Mouse (Mus musculus) cerebellum, postnatal 25 days (tissue): ENCODE measurements at regions not wholly inside any gene's neighbourhood (a gene's known extent, or its start where the extent isn't known, plus 50 kb on each side); places are given as distances from the start of the nearest gene placed in this dataset.

ENCODE experiments used
- DNase-seq, 2 experiments: peaks; one replicate each; pipeline ENCODE4 v3.0.0; 2021; ENCODE audit warnings: mixed read lengths in 2 of 2

- DNase-seq = no peak
Observed at GRCm38 (mm10) chr1:151045334-151045733, 52.1 kb upstream of the Hmcn1 start.

GRCm38 (mm10) chr1:151046626-151047025 lies 53.4 kb upstream of the Hmcn1 start:
- DNase-seq = no peak

DNA sequence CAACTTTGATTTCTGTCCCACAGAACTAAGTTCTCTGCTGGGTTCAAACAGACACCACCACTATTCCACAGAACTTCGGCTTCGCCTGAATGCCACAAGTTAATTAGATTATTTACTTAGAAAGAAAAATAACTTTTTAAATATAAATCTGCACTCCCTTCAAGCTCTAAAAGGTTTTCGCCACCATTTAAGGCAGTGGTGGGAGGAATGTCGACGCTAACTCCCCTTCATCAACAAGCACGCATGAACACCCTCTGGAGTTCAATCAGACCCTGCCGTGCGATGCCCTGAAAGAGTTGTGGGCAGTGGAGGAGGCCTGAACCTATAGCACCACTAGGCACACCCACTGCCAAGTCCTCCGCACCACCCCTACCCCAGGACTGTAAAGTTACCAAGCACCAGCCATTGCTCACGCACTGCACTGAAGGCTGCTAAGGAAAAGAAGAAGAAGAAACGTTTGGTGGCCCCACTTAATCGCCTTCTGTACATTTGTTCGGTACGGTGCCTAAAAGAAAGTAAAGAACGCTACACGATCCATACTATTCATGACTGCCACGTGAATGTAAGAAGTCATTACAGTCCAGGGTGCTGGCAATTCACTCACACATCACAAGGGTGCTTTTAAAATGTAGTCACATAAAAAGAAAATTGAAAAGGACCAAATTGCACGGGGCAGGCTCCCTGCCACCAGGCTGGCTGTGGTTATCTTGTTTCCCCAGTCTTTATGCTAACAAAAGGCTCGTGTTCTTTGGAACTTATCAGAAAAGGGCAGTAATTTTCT lies 56.7 kb upstream of the Hmcn1 start:
- DNase-seq = no peak

- no peak for DNase-seq
Observed at GRCm38 (mm10) chr1:151050507-151050816, 57.2 kb upstream of the Hmcn1 start.

GRCm38 (mm10) chr1:151053268-151053667 lies 60.0 kb upstream of the Hmcn1 start:
- no peak for DNase-seq

DNA sequence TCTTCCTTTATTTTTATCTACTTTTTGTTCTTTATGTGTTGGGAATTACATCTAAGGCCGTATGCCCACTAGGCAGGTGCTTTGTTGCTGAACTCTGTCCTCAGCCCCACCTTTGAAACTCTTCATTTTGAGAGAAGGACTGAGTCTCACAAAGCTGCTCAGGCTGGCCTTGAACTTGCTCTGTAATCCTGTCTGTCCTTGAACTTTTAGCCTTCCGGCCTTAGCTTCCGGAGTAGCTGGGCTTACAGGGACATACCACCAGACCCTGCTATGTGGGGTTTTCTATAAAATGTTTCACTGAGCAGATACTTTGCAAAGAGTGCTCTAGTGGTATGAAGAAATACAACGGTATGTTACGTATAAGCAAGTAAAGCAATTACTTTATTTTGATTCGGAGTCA lies 62.2 kb upstream of the Hmcn1 start:
- DNase-seq = no peak

GRCm38 (mm10) chr1:151059546-151060136 lies 66.4 kb upstream of the Hmcn1 start:
- DNase-seq = no peak

DNA sequence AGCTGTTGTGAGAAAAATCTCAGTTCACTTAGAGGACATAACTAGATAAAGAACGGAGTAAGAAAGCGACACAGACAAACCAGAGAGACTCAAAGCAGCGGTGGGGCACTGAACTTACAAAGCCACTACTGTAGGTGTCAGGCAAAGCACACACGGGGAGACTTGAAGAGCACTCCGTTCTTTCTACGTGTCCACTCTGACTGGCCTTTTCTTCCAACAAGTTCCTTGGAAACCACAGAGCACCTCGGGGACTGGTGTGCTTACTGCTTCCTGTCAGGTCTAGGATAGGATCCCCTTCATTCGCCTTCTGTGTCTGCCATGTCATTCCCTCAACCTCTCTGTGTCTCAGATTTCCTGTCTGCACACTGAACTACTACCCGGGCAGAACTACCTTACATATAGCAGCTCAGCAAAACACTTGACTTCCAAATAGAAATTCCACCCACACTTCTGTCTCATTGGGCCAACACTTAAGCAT lies 71.9 kb upstream of the Hmcn1 start:
- DNase-seq = no peak

DNA sequence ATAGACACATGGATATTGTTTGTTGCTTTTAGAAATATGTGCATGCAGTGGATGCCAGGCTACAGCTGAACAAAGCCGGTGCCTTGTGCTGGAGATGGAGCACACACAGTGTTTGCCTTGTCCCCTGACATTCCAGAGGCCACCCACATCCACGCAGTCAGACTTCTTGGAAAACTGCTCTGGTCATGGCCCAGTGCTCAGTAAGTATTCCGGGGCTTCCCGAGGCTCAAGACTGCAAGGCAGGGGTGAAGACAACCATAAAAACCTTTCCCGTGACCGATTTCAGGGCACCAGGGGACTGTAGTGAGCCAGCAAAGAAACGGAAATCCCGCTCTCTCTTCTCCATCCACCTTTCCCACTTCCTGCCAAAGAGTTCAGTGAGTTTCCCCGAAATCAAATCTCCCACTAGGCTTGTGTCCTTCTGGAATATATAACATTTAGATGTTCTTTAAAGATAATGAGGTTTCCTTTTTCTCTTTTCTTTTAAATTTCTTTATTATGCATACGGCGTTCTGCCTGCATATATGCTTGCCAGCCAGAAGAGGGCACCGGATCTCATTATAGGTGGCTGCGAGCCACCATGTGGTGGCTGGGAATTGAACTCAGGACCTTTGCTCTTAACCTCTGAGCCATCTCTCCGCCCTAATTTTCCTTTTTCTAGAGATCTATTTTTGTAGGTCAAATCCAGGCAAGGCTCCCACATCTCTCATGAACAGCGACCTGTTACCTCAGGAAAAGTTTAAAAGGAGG lies 73.3 kb upstream of the Hmcn1 start:
- DNase-seq = no peak

DNA sequence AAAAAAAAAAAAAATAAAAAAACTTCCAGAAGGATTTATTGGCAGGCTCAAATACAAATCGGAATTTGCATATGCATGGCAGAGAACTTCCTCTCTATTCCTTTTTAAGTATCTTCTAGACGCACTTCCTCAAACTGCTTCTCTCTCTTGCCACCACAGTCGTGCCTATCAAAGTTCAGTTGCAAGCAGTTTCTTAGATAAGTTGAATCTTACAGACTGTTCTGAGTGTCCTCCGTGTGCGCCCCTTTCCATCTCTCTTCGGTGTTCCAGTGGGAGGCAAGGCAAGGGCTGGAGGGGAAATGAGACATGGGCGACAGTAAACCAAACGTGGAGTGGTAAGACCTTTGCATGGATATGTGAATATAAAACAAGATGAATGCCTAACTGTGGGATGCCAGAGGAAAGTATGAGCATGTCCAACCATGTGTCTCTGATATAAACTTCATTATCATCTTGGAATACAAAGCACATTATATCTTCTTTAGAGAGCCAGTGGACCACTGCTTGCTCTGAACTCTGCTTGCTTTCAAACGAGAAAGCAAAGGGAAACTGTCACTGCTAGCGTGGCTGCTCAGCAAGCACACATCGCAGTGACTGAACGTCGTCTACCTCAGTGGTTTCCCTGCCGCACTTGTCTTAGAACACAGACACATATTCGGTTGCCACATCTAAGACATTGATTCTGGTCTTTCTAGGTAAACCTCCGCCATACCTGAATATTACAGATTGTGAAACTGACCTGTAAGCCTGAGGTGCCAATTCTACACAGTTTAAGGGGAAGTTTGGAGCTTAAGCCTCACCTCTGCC lies 81.5 kb upstream of the Hmcn1 start:
- no peak for DNase-seq

DNA sequence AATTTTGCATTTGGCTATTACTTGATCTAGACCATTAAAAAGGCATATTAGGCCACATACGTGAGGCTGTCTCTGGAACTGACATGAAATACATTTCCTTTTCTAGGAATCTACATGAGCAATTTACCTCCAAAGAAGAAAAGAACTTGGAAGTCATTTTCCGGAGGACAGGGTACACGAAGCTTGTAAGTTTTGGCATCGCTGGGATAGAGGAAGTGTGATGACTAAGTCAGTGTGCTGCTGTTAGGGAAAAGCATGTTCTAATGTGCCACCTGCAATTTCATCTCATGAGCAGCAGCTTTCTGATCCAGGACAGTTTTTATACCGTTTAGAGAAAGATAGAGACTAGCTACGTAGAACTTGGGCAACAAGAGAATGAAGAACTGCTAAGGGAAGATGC lies 82.3 kb upstream of the Hmcn1 start:
- DNase-seq = no peak

GRCm38 (mm10) chr1:151078909-151079522 lies 85.8 kb upstream of the Hmcn1 start:
- peak; percentile 76 to 86 for DNase-seq

DNA sequence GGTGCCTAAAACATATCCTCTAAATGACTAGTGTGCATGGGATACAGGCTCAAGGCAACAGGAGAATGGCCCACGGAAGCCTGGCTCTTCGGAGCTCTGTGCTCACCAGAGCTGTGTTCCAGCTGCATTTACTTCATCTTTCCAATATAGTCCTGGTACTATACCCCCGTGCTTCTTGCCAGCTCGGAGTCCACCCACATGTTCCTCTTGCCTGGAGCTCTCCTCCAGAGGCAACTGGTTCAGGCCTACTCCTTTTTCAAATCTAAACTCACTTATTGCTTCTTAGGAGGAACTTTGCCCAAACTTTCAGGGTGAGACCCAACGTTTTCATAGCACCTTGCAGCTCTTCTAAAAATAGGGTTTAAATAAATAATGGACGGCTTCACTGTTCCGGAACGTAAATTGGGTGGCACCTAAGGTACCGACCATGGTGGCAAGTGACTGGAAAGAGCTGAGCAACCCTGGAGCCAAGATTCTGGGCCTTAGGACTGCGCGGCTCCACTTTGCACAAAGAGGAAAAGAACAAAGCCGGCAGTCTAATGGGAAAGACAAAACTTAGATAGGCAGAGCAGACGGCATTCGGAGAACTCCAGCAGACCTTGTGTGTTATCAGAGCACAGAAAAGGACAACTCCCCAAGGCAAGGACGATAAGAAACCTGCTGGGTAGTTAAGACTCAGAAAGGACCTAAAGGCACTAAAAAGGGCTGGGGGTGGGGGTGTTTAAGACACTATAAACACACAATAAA lies 86.6 kb upstream of the Hmcn1 start:
- no peak for DNase-seq

- no peak for DNase-seq
Observed at GRCm38 (mm10) chr1:151080510-151080980, 87.3 kb upstream of the Hmcn1 start.

DNA sequence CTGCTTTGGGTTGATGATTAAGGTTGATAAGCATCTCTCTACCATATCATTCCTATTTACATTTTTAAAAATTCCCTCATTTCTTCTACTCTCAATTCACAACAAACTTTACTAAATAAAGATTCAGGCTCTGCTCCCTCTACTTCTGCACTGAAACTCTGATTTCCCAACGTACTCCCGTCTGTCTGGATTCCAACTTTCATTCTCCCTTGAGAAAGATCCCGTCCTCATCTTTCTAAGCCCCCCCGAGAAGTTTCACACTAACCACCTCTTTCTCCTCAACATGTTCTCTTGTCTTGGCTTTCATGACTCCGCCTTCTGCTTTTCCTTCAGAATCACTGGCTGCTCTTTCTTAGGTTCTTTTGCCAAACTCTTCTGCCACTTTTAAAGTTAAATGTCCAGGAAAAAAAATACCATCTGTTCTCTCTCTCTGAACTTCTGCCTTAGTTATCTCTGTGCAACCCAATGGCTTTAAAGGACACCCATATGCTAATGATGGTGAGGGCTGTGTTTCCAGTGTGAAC lies 89.3 kb upstream of the Hmcn1 start:
- DNase-seq = no peak

- no peak for DNase-seq
Observed at GRCm38 (mm10) chr1:151083806-151084205, 90.6 kb upstream of the Hmcn1 start.

- no peak for DNase-seq
Observed at GRCm38 (mm10) chr1:151086111-151086859, 93.0 kb upstream of the Hmcn1 start.

DNA sequence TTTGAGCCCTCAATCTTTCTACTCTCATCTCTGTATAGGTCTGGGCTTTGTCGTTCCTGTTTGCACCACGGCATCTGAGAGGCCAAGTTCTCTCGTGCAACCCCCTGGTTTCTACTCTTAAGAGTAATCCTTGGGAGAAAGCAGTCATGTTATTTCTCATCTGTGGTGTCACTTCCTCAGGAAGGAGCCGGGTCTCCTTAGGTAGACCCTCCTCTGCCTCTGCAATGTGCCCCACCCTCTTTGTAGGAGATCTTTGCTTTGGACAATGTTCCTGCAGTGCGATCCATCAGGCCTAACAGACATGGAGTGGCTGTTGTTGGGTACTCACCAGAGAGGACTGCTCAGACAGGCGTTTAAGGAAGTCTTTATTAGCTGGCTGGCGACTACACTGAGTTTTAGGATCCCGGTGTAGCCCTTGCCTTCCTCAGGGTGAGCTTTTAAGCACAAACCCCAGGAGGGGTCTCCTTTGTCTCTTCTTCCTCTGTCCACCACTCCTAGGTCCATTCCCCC lies 94.0 kb upstream of the Hmcn1 start:
- no peak for DNase-seq

- DNase-seq = peak in 1 of 2 experiments; percentile 18
Observed at GRCm38 (mm10) chr1:151087811-151088511, 94.4 kb upstream of the Gm47985 start.
